Mouse (Mus musculus): ENCODE measurements around the gene Cage1. TPM values are rescaled to one million over a fixed set of nuclear protein-coding genes. Genes with fewer than 3 reads are reported as not detected.

Cage1 gene
- polyA plus RNA-seq, 1 experiment: 0.06 TPM

- H3K36me3 ChIP-seq (ENCODE audit: control insufficient read depth, insufficient read depth, low read length): peaks cover 14% of the 10 kb centered on the region
- peaks cover 4% of the 10 kb centered on the region; the same call in 1 of the 2 replicates for H3K4me1 ChIP-seq (ENCODE audit: control insufficient read depth, insufficient read depth, insufficient read length)
- peak in 1 of 2 experiments; percentile 36 for DNase-seq (ENCODE audit: low read depth in 1 of 2, low spot score in 2 of 2)
- no peak for TF ChIP-seq CTCF (IDR thresholded peaks at IDR 0.05; ENCODE audit: extremely low read depth, insufficient read depth, insufficient read length, insufficient replicate concordance)
- TF ChIP-seq POLR2A (IDR thresholded peaks at IDR 0.05; ENCODE audit: low read depth, low read length): no peak
- H3K4me3 ChIP-seq (ENCODE audit: extremely low read depth, insufficient read depth, insufficient read length): peak overlapping the region; percentile 67
- H3K27ac ChIP-seq (ENCODE audit: insufficient read depth, low read length): no peak overlapping the region
- 5% methylated on average over 12 of the region's 12 CpGs for WGBS
- H3K27me3 ChIP-seq (ENCODE audit: control insufficient read depth, insufficient read depth, low read length): no peaks in the 10 kb centered on the region
Observed at GRCm38 (mm10) chr13:38037811-38038210, 942 bp upstream of the Cage1 start.

- Histone ChIP-seq H3K4me1 (ENCODE audit: control insufficient read depth, insufficient read depth, insufficient read length) (peaks cover 4% of the 10 kb centered on the region; the same call in 1 of the 2 replicates), H3K27ac (ENCODE audit: insufficient read depth, low read length) (peak within 1 kb of the TSS; percentile 71), H3K36me3 (ENCODE audit: control insufficient read depth, insufficient read depth, low read length) (peaks cover 6% of the 10 kb centered on the region), H3K4me3 (ENCODE audit: extremely low read depth, insufficient read depth, insufficient read length) (peak within 1 kb of the TSS; percentile 67), H3K27me3 (ENCODE audit: control insufficient read depth, insufficient read depth, low read length) (no peaks in the 10 kb centered on the region)
- TF ChIP-seq CTCF (IDR thresholded peaks at IDR 0.05; ENCODE audit: extremely low read depth, insufficient read depth, insufficient read length, insufficient replicate concordance) (no peak), POLR2A (IDR thresholded peaks at IDR 0.05; ENCODE audit: low read depth, low read length) (no peak)
- WGBS: 3% methylated on average over 37 of the region's 37 CpGs
- DNase-seq (ENCODE audit: low read depth in 1 of 2, low spot score in 2 of 2): peak in 1 of 2 experiments; percentile 6
Observed at GRCm38 (mm10) chr13:38036343-38037043, 376 bp downstream of the Cage1 start, which contains the start of gene Riok1. Gene Riok1, plus strand, starts transcription at chr13:38036995.

- H3K36me3 ChIP-seq (ENCODE audit: control insufficient read depth, insufficient read depth, low read length): no peaks in the 10 kb centered on the region
- DNase-seq (ENCODE audit: low read depth in 1 of 2, low spot score in 2 of 2): no peak
- peaks cover 9% of the 10 kb centered on the region for H3K4me1 ChIP-seq (ENCODE audit: control insufficient read depth, insufficient read depth, insufficient read length)
- no peak overlapping the region for H3K4me3 ChIP-seq (ENCODE audit: extremely low read depth, insufficient read depth, insufficient read length)
- 39% methylated on average over 4 of the region's 4 CpGs for WGBS
- TF ChIP-seq POLR2A (IDR thresholded peaks at IDR 0.05; ENCODE audit: low read depth, low read length): no peak
- no peak for TF ChIP-seq CTCF (IDR thresholded peaks at IDR 0.05; ENCODE audit: extremely low read depth, insufficient read depth, insufficient read length, insufficient replicate concordance)
- no peaks in the 10 kb centered on the region for H3K27me3 ChIP-seq (ENCODE audit: control insufficient read depth, insufficient read depth, low read length)
- H3K27ac ChIP-seq (ENCODE audit: insufficient read depth, low read length): peak overlapping the region; percentile 74
Observed at GRCm38 (mm10) chr13:38028407-38028806, 8.5 kb downstream of the Cage1 start.

- Histone ChIP-seq H3K27me3 (ENCODE audit: control insufficient read depth, insufficient read depth, low read length) (no peaks in the 10 kb centered on the region), H3K4me1 (ENCODE audit: control insufficient read depth, insufficient read depth, insufficient read length) (peaks cover 9% of the 10 kb centered on the region), H3K36me3 (ENCODE audit: control insufficient read depth, insufficient read depth, low read length) (no peaks in the 10 kb centered on the region), H3K27ac (ENCODE audit: insufficient read depth, low read length) (peak overlapping the region; percentile 74; the same call in 1 of the 2 replicates), H3K4me3 (ENCODE audit: extremely low read depth, insufficient read depth, insufficient read length) (peak overlapping the region; percentile 1; the same call in 1 of the 2 replicates)
- WGBS: 19% methylated on average over 6 of the region's 6 CpGs
- no peak for TF ChIP-seq POLR2A (IDR thresholded peaks at IDR 0.05; ENCODE audit: low read depth, low read length)
- TF ChIP-seq CTCF (IDR thresholded peaks at IDR 0.05; ENCODE audit: extremely low read depth, insufficient read depth, insufficient read length, insufficient replicate concordance): no peak
- no peak for DNase-seq (ENCODE audit: low read depth in 1 of 2, low spot score in 2 of 2)
Observed at GRCm38 (mm10) chr13:38027618-38028248, 9.1 kb downstream of the Cage1 start.

- TF ChIP-seq POLR2A (IDR thresholded peaks at IDR 0.05; ENCODE audit: low read depth, low read length): no peak
- 0 out of 2 replicates have a peak, but pooled peaks have one; percentile 8 for TF ChIP-seq CTCF (IDR thresholded peaks at IDR 0.05; ENCODE audit: extremely low read depth, insufficient read depth, insufficient read length, insufficient replicate concordance)
- Histone ChIP-seq H3K27ac (ENCODE audit: insufficient read depth, low read length) (no peak overlapping the region), H3K36me3 (ENCODE audit: control insufficient read depth, insufficient read depth, low read length) (no peaks in the 10 kb centered on the region), H3K27me3 (ENCODE audit: control insufficient read depth, insufficient read depth, low read length) (no peaks in the 10 kb centered on the region), H3K4me1 (ENCODE audit: control insufficient read depth, insufficient read depth, insufficient read length) (peaks cover 9% of the 10 kb centered on the region), H3K4me3 (ENCODE audit: extremely low read depth, insufficient read depth, insufficient read length) (no peak overlapping the region)
- peak in 1 of 2 experiments; percentile 9 for DNase-seq (ENCODE audit: low read depth in 1 of 2, low spot score in 2 of 2)
- 81% methylated on average over 4 of the region's 4 CpGs for WGBS
Observed at GRCm38 (mm10) chr13:38025874-38026273, 11.0 kb downstream of the Cage1 start.

- H3K27me3 ChIP-seq (ENCODE audit: control insufficient read depth, insufficient read depth, low read length): no peaks in the 10 kb centered on the region
- TF ChIP-seq POLR2A (IDR thresholded peaks at IDR 0.05; ENCODE audit: low read depth, low read length) (no peak), CTCF (IDR thresholded peaks at IDR 0.05; ENCODE audit: extremely low read depth, insufficient read depth, insufficient read length, insufficient replicate concordance) (no peak)
- no peak overlapping the region for H3K4me3 ChIP-seq (ENCODE audit: extremely low read depth, insufficient read depth, insufficient read length)
- WGBS: 76% methylated on average over 3 of the region's 3 CpGs
- H3K27ac ChIP-seq (ENCODE audit: insufficient read depth, low read length): no peak overlapping the region
- DNase-seq (ENCODE audit: low read depth in 1 of 2, low spot score in 2 of 2): no peak
- no peaks in the 10 kb centered on the region for H3K36me3 ChIP-seq (ENCODE audit: control insufficient read depth, insufficient read depth, low read length)
- no peaks in the 10 kb centered on the region for H3K4me1 ChIP-seq (ENCODE audit: control insufficient read depth, insufficient read depth, insufficient read length)
Observed at GRCm38 (mm10) chr13:38018791-38019190, 18.1 kb downstream of the Cage1 start.

All from spleen, adult 2 months (tissue).